Mouse (Mus musculus) kidney, postnatal 10 days (tissue): ENCODE data around the gene Plk4.
A peak's percentile ranks its signal among the peaks of the same experiment; 100 is the strongest.
"Not testable (repeated sequence)": the region's sequence is repeated elsewhere in the genome, so short reads cannot be mapped to it uniquely, and the experiment has no call there.

Experiments
- DNase-seq: peaks from one replicate; pipeline ENCODE4 v3.0.0; 2021; ENCODE audit warnings: mixed read lengths

The Plk4 gene

DNA sequence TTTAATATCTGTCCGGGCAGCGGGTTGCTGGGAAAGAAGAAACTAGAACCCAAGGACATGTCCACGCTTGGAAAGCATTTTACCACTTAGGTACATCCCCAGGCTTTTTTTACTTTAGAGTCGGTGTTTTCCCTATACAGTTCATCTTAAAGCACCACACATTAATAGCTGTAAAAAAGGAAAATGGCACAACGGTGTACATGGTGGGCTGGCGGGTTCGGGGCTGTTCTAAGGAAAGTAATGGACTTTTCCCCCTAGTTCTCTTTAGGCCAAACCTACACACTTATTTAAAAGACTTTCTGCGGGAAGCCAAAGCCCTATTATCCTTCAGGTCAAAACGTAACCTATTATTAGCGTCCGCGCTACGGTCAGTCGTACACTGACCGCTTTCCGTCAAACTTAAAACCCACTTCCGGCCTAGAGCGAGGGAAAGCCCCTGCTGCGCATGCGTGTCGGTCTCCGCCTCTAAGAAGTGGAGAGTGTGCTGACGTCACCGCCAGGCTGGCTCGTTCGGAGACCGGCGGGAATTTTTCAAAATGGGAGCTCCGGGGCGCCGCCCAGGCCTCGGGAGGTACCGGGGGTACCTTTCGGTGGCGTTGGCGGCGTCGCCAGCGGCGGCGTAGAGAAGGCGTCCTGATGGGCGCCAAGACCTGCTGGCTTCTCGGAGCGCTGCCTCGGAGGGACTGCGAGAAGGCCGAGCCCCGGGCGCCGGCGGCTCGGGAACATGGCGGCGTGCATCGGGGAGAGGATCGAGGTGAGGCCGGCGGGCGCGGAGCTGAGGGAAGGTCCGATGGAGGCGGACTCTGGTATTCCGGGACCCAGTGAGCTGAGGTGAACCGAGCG is at the start of gene Plk4:
TSS of gene Plk4 (plus strand) at position 490 of the 843 bp plus-strand sequence.
- DNase-seq: peak; percentile 99

DNA sequence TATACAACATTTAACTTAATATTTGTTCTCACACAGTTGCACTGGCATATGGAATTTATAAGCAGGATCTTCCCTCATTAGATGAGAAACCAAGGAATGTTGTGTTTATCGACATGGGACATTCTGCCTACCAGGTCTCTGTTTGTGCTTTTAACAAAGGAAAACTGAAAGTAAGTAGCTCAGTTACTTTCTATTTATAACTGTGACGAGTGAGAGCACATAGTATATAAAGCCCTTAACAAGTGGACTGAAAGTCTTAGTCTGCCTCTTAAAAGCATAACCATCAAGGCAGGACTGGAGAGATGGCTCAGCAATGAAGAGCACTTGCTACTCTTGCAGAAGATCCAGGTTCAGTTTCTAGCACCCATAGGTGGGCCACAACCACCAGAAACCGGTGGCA is 39.1 kb upstream of the Plk4 start:
- DNase-seq: no peak

DNA sequence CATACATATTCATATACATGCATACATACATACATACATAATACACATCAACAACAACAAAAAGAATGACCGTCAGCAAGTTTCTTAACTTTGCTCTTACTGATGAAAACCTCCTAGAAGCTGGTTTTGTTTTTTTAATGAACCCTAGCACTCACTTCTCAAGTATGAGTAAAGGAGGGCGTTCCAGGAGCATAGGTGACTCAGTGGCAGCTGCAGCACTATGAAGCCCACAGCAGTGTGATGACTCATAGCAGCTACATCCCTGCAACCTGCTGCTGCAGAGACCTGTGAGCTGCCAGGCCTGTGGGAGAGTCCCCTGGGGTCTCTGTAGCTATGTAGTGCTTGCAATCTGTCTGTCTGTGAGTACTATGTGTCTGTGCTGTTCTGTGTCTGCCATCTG is 38.5 kb upstream of the Plk4 start:
- DNase-seq: no peak

GRCm38 (mm10) chr3:40793783-40794182 is 6.0 kb upstream of the Plk4 start:
- DNase-seq: no peak

DNA sequence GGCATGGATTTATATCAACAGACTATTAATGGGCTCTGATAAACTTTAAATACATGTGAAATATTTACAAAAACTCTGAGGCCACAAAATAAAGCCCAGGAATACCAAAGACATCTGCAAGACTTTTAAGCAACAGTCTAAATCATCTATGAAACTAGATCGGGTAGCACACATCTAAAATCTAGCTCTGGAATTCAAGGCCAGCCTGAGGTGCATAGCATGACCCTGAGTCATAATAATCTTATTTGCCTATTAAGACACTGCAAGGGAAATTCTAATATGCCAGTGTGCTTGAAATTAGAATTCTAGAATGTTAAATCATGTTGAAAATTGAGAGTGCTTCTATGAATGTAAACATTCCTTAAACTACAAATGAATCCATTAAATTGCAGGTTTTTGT is 1.8 kb upstream of the Plk4 start:
- DNase-seq: no peak

GRCm38 (mm10) chr3:40798500-40798899 is 1.3 kb upstream of the Plk4 start:
- peak; percentile 67 for DNase-seq

DNA sequence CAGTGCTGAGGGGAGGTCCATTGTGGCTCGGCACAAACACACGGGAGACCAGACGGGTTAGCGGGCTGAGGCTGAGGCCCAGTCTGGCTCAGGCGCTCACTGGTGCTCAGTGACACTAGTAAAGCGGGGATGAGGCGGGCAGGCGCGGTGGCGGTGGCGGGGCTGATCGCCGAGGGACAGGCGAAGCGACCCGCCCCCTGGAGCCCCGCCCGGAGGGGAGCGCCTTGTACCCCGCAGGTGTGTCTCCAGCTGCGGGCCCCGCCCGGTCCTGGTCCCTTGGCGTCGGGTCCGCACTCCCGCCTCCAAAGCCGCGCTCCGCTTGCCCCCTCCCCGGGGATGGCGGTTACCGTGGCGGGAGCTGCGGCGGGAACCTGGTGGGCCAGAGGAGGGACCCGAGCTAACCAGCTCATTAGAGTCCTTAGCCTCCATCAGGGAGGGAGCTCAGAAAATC is 579 bp downstream of the Plk4 start:
- DNase-seq: peak; percentile 68

DNA sequence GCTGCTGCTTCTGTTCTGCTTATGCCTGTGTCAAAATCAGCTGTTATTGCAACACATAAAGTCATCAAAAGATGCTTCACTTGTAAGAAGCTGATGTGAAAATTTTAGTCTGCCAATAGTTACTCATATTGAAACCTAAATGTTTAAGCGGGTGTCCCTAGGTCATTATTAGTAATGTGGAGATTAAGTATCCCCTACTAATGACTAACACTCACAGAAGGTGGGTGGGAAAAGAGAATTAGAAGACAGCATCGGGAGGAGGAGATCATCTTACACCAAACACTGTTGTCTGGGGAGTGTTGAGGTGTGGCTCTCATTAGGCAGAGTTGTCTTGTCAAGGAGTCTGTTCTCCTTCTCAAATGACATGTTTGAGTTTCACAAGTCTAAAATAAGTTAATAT is 7.1 kb downstream of the Plk4 start:
- DNase-seq: no peak

DNA sequence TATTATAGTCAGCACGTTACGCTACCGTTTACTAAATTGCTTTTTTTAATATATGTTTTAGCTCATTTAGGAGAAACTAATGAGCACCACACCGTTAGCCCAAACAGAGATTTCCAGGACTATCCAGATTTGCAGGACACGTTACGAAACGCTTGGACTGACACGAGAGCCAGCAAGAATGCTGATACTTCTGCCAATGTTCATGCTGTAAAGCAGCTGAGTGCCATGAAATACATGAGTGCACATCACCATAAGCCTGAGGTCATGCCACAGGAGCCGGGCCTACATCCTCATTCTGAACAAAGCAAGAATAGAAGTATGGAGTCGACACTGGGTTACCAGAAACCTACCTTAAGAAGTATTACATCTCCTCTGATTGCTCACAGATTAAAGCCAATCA is 8.9 kb downstream of the Plk4 start:
- no peak for DNase-seq

GRCm38 (mm10) chr3:40809894-40810293 is 10.1 kb downstream of the Plk4 start:
- DNase-seq: no peak

- DNase-seq: no peak
These were observed 13.5 kb downstream of the Plk4 start for GRCm38 (mm10) chr3:40813275-40813674.

DNA sequence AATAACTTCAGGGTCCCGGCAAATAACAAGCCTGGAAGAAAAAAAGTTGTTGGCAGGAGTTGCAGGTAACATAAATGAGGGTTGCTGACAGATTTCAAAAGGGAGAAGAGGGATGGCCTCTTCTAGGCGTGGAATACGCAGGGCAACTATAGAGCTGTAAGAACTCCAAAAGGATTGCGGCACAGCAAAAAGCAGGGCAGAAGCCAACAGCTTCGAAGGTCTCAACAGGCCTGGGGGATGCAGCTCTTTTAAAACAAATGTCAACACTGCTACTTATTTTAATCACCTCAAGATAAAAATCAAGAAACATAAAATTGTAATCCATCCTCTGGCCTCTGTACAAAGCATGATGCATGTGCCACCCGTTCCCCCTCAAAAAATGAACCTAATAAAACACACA is 45.7 kb downstream of the Plk4 start:
- DNase-seq: not testable (repeated sequence)

GRCm38 (mm10) chr3:40846473-40846956 is 46.7 kb downstream of the Plk4 start, which contains the start of gene Mfsd8:
TSS of gene Mfsd8 (minus strand) at chr3:40846886.
- peak; percentile 96 for DNase-seq

- DNase-seq: not testable (repeated sequence)
These were observed 47.0 kb downstream of the Plk4 start, which contains the start of gene Abhd18 for GRCm38 (mm10) chr3:40846957-40847017. TSS of gene Abhd18 (plus strand) at chr3:40846970.

DNA sequence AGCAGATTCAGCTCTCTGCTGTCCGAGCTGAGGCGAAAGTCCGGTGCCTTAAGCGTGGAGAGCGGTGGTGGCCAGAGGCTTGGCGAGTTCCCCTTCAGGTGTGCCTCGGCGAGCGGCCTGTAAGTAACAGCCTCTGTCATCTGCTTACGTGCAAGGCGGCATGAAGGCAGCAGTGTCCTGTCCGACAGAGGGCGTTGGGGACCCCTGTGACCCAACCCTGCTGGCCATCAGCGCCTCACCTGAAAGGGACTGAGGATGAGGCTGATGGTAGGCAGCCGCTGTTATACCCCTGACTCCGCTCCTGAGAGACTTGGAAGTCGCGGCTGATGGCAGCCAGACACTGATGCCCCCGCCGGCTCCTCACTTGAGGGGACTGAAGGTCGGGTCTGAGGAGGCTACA is 47.2 kb downstream of the Plk4 start:
- DNase-seq: peak; percentile 71

- DNase-seq: not testable (repeated sequence)
These were observed 48.1 kb downstream of the Plk4 start for GRCm38 (mm10) chr3:40847936-40848335.

- not testable (repeated sequence) for DNase-seq
These were observed 53.4 kb downstream of the Plk4 start for GRCm38 (mm10) chr3:40853123-40853738.
